Mouse (Mus musculus) liver, embryonic 14.5 days (tissue): Measurements from ENCODE around the gene Fxyd1.

Experiments used
- CTCF ChIP-seq: IDR thresholded peaks from 2 replicates; pipeline ENCODE4 v1.5.1; 2016; ENCODE audit warnings: antibody characterized with exemption, low read depth, control low read depth
- EP300 ChIP-seq: IDR thresholded peaks from 2 replicates; pipeline ENCODE4 v1.6.1; 2016; ENCODE audit warnings: antibody characterized with exemption, low read depth

DNA sequence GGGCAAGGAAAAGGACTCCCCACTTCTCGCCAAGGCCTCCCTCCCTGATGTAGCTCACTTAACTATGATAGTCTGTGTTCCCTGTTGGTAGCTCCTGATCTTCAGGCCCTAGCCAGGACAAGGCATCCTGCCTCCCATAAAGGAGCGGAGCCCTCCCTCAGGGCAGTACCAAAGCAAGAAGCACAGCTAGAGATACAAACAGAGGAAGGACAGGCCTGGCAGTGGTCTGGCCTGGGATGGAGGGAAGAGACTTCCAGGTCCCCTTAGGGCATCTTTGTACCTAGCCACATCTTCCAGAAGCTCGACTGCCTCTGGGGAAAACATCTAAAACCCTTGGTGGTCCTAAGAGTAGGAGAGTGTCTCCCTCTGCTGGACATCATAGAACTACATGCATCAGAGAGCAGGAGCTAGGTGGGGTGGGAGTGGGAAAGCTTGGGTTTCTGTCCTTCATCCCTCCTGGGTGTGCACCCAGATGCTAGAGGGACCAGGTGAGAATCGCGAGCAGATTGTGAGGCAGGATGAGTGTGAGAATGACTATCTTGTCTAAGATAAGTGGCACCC lies 21.0 kb upstream of the Fxyd1 start:
- TF ChIP-seq CTCF (peak; percentile 67), EP300 (no peak)
